Mouse (Mus musculus) natural killer cell, adult 2 months (primary cell): ENCODE measurements around the gene Adamtsl1.

Experiments
- DNase-seq, 2 experiments: peaks; one replicate each; pipeline ENCODE4 v3.0.0; 2022; ENCODE audit warnings: low spot score in 2 of 2

Adamtsl1 gene

GRCm38 (mm10) chr4:85672290-85672689, 158.3 kb downstream of the Adamtsl1 start:
- DNase-seq, result no peak

DNA sequence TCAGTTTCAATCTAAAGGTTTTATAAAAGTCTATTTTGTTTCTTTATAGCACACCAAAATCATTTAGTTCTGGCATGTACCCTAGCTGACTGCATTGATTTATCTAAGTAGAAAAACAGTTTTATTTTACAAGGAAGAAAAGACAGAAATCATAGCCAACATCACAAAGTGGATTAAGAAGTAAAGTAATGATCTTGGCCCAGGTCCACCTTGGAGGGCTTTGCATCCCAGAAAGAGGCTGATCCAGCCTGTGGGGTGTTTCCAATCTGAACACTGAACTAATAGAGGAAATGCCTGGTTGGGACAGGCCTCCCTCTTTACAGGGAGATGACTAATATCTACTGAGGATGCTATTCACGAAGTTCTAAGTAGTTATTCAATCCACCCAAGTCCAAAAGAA, 163.6 kb downstream of the Adamtsl1 start:
- no peak for DNase-seq

GRCm38 (mm10) chr4:85686160-85686559, 172.2 kb downstream of the Adamtsl1 start:
- no peak for DNase-seq

DNA sequence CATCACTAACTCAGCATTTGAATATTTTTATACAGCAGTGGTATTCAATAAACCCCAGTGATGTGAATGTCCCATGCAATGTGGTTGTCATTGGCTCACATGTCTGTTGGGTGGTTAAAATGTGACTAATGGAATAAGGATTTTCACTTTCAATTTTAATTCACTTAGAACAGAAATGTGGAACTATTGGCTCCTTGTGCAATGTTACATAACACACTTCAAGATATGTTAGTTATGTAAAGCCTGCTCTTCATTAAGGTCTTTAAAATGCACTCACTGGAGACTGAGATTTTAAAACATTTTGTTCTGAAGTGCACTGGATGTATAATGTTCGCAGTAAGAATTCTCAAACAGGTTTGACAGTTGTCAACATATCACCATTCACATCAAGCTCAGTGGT, 181.3 kb downstream of the Adamtsl1 start:
- no peak for DNase-seq

DNA sequence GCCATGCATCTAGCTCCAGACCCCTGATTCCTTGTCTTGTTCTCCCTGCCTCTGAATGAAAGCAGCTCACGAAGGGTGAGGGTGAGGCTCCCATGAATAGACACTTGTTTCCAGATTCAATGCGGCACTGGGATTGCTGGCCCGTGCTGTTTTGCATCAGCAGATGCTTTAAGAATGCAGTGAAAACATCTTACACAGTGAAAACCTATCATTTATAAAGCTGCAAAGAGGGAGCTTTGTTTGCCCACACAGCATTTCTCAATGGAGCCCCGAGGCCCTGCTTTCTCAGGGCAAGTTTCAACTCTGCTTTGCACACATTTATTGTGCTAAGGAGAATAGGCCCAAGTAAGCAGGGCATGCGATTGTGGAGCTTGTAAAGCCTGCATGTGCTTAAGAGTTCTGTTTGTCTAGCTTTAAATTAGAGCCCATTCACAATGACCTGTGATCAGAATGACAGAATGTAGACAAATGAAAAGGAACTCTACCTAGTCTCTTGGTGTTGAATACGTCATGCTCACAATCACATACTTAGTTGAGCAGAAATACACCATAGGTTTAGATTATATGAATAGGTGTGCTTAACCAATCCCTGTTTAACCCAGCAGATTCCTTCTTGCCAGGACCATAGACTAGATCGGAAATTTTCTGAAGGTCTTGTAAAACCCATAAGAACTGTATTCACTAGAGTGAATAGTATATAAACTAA, 193.5 kb downstream of the Adamtsl1 start:
- no peak for DNase-seq

GRCm38 (mm10) chr4:85709636-85710035, 195.7 kb downstream of the Adamtsl1 start:
- DNase-seq, result no peak

GRCm38 (mm10) chr4:85724999-85725398, 211.0 kb downstream of the Adamtsl1 start:
- no peak for DNase-seq

- DNase-seq, result no peak
Observed at GRCm38 (mm10) chr4:85727731-85728130, 213.8 kb downstream of the Adamtsl1 start.

- DNase-seq, result no peak
Observed at GRCm38 (mm10) chr4:85728416-85728815, 214.4 kb downstream of the Adamtsl1 start.

GRCm38 (mm10) chr4:85740478-85740877, 226.5 kb downstream of the Adamtsl1 start:
- DNase-seq, result no peak

DNA sequence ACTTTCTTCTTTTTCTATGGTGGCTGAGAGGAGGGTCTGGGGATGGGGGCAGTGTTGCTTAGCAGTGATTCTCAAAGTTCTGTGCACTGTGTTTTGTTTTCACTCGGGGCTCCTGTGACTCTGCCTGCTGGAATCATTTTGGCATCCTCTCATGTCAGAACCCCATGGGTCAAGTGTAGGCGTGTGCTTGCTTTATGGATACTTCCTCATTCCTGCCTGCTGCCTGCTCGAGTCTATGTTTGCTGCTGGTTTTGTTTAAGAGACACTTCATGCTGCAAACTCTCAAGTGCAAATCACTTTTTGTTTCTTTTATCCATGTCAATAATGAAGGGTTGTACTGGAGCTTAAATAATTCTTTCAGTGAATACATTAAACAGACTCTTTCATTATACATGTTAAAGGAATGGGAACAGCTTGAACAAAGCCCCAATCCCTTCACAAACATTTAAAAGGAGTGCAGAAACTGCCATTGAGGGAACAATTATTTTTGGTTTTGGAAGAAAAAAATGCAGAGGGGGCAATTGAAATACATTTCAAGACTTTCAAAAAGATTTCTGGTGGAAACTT, 227.9 kb downstream of the Adamtsl1 start:
- DNase-seq, result no peak

DNA sequence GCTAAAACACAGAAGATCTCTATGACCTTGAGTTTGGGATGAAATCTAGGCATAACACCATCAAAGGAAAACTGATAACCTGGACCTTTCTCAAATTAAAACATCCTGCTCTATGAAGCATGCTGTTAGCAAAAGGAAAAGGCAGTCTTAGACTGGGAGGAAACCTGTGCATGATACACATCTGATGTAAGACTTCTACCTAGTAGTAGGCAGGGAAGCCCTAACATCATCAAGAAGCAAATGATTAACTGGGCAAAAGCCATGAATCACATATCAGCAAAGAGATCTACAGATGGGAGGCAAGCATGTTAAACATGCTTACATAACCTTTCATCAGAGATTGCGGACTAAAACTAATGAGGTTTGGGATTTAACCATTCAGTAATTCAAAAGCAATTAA, 229.5 kb downstream of the Adamtsl1 start:
- DNase-seq, result no peak

- no peak for DNase-seq
Observed at GRCm38 (mm10) chr4:85762684-85763083, 248.7 kb downstream of the Adamtsl1 start.

DNA sequence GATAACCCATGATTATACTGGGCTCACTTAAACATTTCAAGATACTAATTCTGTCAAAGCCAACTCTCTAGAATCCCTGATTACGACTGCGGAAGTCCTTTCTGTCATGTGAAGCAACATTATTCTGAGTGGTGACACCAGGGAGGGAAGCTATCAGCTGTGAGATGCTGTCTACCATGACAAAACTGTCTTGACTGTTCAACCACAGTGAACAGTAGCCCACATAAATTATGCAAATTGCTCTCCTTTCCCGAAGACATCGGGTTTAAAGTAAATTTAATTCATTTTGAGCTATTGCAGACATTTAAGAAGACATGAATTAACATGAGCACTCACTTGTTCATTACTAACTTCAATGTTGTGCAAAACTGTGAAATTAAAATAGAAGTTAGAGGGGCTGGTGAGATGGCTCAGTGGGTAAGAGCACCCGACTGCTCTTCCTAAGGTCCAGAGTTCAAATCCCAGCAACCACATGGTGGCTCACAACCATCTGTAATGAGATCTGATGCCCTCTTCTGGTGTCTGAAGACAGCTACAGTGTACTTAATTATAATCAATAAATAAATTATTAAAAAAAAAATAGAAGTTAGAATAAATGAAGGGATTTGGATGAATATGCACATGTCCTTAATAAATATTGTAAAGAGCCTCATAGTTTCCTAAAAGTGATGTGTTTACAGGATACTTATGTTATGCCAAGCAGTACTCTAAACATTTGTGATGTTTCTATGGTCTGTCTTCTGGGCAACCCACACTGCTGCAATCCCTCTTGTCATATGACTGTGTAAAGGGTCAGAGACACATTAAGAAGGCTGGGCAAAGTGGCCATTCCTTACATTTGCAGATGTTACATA, 249.4 kb downstream of the Adamtsl1 start:
- DNase-seq, result no peak

DNA sequence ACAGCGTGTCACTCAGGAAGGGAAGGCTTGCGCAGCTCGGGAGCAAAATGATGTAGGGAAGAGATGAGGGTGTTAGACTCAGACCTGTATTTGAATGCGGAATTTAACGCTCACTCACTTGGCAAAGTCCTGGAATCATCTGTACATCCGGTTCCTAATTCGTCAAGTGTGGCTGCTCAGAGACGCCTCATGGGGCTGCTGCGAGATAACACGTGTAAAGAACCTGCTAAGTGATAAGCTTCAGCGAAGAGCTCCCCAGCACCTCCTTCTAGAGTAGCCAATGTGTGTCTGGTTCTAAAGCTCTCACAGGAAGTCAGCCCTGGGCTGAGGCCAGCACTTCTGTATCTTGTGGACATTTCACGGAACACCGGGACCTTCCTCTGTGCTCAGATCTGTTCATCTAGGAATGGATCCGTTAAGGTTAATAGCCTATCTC, 250.1 kb downstream of the Adamtsl1 start:
- DNase-seq, result no peak

- DNase-seq, result no peak
Observed at GRCm38 (mm10) chr4:85764476-85764875, 250.5 kb downstream of the Adamtsl1 start.

DNA sequence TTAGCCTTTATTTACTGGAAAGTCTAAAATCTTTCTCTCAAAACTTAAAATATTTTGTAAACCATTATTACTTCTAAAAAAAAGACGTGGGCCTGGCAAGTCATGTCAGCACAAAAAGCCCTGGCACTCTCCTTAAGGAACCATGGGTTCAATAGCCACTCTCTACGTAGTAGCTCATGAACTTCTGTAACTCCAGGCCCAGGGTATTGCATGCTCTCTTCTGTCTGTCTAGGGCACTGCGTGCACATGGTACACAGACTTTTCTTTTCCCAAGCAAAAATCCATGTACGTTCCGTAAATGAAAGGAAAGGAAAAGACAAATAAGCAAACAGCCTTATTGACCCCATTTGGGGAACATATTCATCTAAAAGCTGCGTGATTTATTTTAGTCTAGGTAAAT, 253.7 kb downstream of the Adamtsl1 start:
- DNase-seq, result no peak

- DNase-seq, result no peak
Observed at GRCm38 (mm10) chr4:85768107-85768506, 254.1 kb downstream of the Adamtsl1 start.

- DNase-seq, result no peak
Observed at GRCm38 (mm10) chr4:85782511-85782910, 268.5 kb downstream of the Adamtsl1 start.

DNA sequence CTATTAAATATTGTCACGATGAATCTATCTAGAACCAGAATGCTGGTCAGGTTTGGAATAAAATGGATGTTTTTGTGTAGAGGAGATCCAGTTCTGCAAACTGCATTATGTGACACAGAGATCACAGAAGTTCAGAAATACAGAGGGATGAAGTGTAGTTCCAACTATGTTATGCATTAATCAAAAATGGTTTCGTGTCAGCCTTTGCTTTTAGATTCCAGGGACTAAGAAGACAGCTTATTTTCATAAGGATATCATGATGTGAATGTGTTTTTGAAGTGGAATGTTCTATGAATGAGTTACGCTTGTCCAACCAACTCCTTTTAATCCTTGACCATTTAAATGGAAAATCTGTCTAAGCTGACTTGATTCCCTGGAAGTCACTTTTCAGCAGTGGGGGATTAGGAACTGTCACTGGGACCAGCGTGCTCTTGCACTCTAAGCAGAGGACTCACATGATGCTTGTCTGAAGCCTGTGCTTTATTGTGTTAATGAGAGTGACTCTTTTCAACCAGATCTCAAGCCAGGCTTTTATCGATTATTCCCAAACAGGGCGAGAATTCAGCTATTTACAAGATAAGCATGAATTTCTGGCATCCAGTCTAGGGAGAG, 269.9 kb downstream of the Adamtsl1 start:
- DNase-seq, result no peak

DNA sequence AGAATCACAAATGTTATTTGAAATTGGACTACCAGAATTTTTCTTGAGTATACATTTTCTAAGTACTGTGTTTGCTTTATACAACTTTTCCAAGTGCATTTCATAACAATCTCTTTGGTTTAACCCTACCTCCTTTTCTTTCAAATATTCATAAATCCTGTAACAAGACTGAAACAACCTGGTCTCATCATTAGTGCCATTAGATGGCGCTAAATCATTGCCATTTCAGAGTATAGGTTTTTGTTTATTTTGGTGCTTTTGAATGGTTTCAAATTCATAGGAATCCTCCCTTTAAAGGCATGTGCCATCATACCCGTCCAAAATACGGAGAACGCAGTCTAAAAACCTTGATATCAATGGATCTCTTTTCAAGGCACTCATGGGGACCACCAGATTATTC, 270.5 kb downstream of the Adamtsl1 start:
- DNase-seq, result no peak

DNA sequence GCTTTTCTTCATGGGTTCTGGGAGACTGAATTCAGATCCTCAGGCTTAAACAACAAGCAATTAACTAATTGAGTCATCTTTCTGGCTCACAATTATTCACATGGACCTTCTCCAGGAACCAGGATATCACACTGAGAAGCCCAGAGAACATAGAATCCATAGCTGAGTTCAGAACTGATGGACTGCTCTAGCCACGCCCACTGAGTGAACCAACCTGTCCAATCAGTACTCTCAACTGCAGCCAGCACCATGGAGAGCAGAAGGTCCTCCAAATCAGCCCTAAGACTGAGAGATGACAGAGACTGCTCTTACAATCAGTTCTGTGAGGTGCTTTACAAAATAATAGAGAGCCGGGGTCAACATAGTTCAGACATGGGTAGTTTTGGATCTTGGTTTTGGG, 276.3 kb downstream of the Adamtsl1 start:
- DNase-seq, result no peak
